Mouse (Mus musculus) forebrain, embryonic 13.5 days (tissue): ENCODE measurements around the gene Inca1. TPM values are rescaled to one million over a fixed set of nuclear protein-coding genes. Genes with fewer than 3 reads are reported as not detected.

ENCODE experiments used
- ATAC-seq: fragments of 200-750 bp; cut with Nextera tagmentation; 2 replicates; pipeline ENCODE4 v1.8.0; 2017
- H3K27ac ChIP-seq: fragments of 300-500 bp; sonication (generic); 2 replicates; pipeline ENCODE4 v1.5.1; 2015; ENCODE audit warnings: inconsistent platforms, mild to moderate bottlenecking, moderate library complexity
- H3K27me3 ChIP-seq: fragments of 300-500 bp; sonication (generic); 2 replicates; pipeline ENCODE4 v1.6.1; 2015; ENCODE audit warnings: mild to moderate bottlenecking, inconsistent platforms
- H3K36me3 ChIP-seq: fragments of 300-500 bp; sonication (generic); 2 replicates; pipeline ENCODE4 v1.6.1; 2015; ENCODE audit warnings: mild to moderate bottlenecking, inconsistent platforms; ENCODE audit not compliant: poor library complexity, severe bottlenecking
- H3K4me1 ChIP-seq: fragments of 300-500 bp; sonication (generic); 2 replicates; pipeline ENCODE4 v1.6.1; 2015; ENCODE audit warnings: inconsistent platforms
- H3K4me2 ChIP-seq: fragments of 300-500 bp; sonication (generic); 2 replicates; pipeline ENCODE4 v1.6.1; 2015; ENCODE audit warnings: inconsistent platforms, mild to moderate bottlenecking, moderate library complexity
- H3K4me3 ChIP-seq: fragments of 300-500 bp; sonication (generic); 2 replicates; pipeline ENCODE4 v1.5.1; 2015; ENCODE audit warnings: mild to moderate bottlenecking, inconsistent platforms
- H3K9ac ChIP-seq: fragments of 300-500 bp; sonication (generic); 2 replicates; pipeline ENCODE4 v1.6.1; 2015; ENCODE audit warnings: mild to moderate bottlenecking, inconsistent platforms
- H3K9me3 ChIP-seq: fragments of 300-500 bp; sonication (generic); replicated peaks from 2 replicates; pipeline ENCODE4 v1.6.1; 2016; ENCODE audit warnings: inconsistent platforms
- whole genome bisulfite sequencing: fragments of 180-500 bp; shearing (Covaris S2); methylation state at CpG from one replicate; pipeline ENCODE4 v1.1.7; 2015; 5-methylcytosine and 5-hydroxymethylcytosine counted together
- polyA plus RNA-seq: library from polyadenylated mRNA; unstranded; fragments of >200 nt; fragmentation: Nextera tagmentation; extraction: Ambion mirVana; gene quantifications from 2 replicates; pipeline ENCODE4 v1.2.1, GENCODE M21; 2015

Inca1 gene
- polyA plus RNA-seq, 1 experiment from 2014 or later, result 0.89 TPM

GRCm38 (mm10) chr11:70679361-70679760 lies 20.6 kb downstream of the Inca1 start:
- Histone ChIP-seq H3K36me3 (peaks cover 78% of the 10 kb centered on the region), H3K4me2 (no peak overlapping the region)
- WGBS, result 96% methylated on average over 8 of the region's 8 CpGs

GRCm38 (mm10) chr11:70678576-70678975 lies 21.4 kb downstream of the Inca1 start:
- no peaks in the 10 kb centered on the region for H3K9me3 ChIP-seq
- no peak overlapping the region for H3K4me2 ChIP-seq
- no peak overlapping the region for H3K27ac ChIP-seq
- H3K27me3 ChIP-seq, result no peaks in the 10 kb centered on the region
- peaks cover 78% of the 10 kb centered on the region for H3K36me3 ChIP-seq
- 88% methylated on average over 2 of the region's 2 CpGs for WGBS
- H3K4me1 ChIP-seq, result peaks cover 15% of the 10 kb centered on the region
- no peak for ATAC-seq
- no peak overlapping the region for H3K4me3 ChIP-seq
- no peak overlapping the region for H3K9ac ChIP-seq

More at GRCm38 (mm10) chr11:70679361-70679760, 20.6 kb downstream of the Inca1 start:
- H3K27me3 ChIP-seq, result no peaks in the 10 kb centered on the region
- no peak overlapping the region for H3K9ac ChIP-seq
- H3K4me1 ChIP-seq, result peaks cover 15% of the 10 kb centered on the region
- H3K9me3 ChIP-seq, result no peaks in the 10 kb centered on the region
- no peak overlapping the region for H3K4me3 ChIP-seq
- H3K27ac ChIP-seq, result no peak overlapping the region
- no peak for ATAC-seq

GRCm38 (mm10) chr11:70678092-70678491 lies 21.9 kb downstream of the Inca1 start:
- no peak for ATAC-seq
- H3K27me3 ChIP-seq, result no peaks in the 10 kb centered on the region
- H3K36me3 ChIP-seq, result peaks cover 75% of the 10 kb centered on the region
- H3K4me2 ChIP-seq, result no peak overlapping the region
- H3K9me3 ChIP-seq, result no peaks in the 10 kb centered on the region
- H3K9ac ChIP-seq, result no peak overlapping the region
- no peak overlapping the region for H3K27ac ChIP-seq
- no peak overlapping the region for H3K4me3 ChIP-seq
- WGBS, result 79% methylated on average over 9 of the region's 9 CpGs
- H3K4me1 ChIP-seq, result peaks cover 15% of the 10 kb centered on the region

- Histone ChIP-seq H3K4me1 (peaks cover 14% of the 10 kb centered on the region), H3K9me3 (no peaks in the 10 kb centered on the region), H3K27ac (no peak overlapping the region), H3K9ac (no peak overlapping the region), H3K36me3 (peaks cover 64% of the 10 kb centered on the region), H3K27me3 (no peaks in the 10 kb centered on the region), H3K4me3 (no peak overlapping the region), H3K4me2 (no peak overlapping the region)
- ATAC-seq, result no peak
- 68% methylated on average over 11 of the region's 11 CpGs for WGBS
Observed at GRCm38 (mm10) chr11:70674501-70674900, 25.5 kb downstream of the Inca1 start.

GRCm38 (mm10) chr11:70674014-70674413 lies 25.9 kb downstream of the Inca1 start:
- Histone ChIP-seq H3K27me3 (no peaks in the 10 kb centered on the region), H3K4me2 (no peak overlapping the region), H3K4me1 (peaks cover 14% of the 10 kb centered on the region), H3K9ac (no peak overlapping the region), H3K9me3 (no peaks in the 10 kb centered on the region), H3K4me3 (no peak overlapping the region), H3K27ac (no peak overlapping the region), H3K36me3 (peaks cover 60% of the 10 kb centered on the region)
- no peak for ATAC-seq
- WGBS, result 48% methylated on average over 6 of the region's 6 CpGs

GRCm38 (mm10) chr11:70671333-70672047 lies 28.5 kb downstream of the Inca1 start:
- H3K27me3 ChIP-seq, result no peaks in the 10 kb centered on the region
- no peaks in the 10 kb centered on the region for H3K9me3 ChIP-seq
- peaks cover 47% of the 10 kb centered on the region for H3K36me3 ChIP-seq
- peaks cover 31% of the 10 kb centered on the region for H3K4me1 ChIP-seq
- ATAC-seq, result no peak
- H3K9ac ChIP-seq, result peak overlapping the region; percentile 87; the same call in 1 of the 2 replicates
- WGBS, result 76% methylated on average over 16 of the region's 16 CpGs
- no peak overlapping the region for H3K4me3 ChIP-seq
- peak overlapping the region; percentile 81 for H3K4me2 ChIP-seq
- no peak overlapping the region for H3K27ac ChIP-seq

GRCm38 (mm10) chr11:70670483-70670882 lies 29.5 kb downstream of the Inca1 start:
- Histone ChIP-seq H3K4me2 (peak overlapping the region; percentile 81), H3K4me1 (peaks cover 31% of the 10 kb centered on the region), H3K9me3 (no peaks in the 10 kb centered on the region), H3K27me3 (no peaks in the 10 kb centered on the region), H3K36me3 (peaks cover 43% of the 10 kb centered on the region), H3K4me3 (peak overlapping the region; percentile 63), H3K9ac (peak overlapping the region; percentile 87), H3K27ac (peak overlapping the region; percentile 97)
- no peak for ATAC-seq
- WGBS, result 28% methylated on average over 14 of the region's 14 CpGs

GRCm38 (mm10) chr11:70669582-70670345 lies 30.2 kb downstream of the Inca1 start:
- H3K4me3 ChIP-seq, result peak overlapping the region; percentile 63
- H3K9ac ChIP-seq, result peak overlapping the region; percentile 87
- ATAC-seq, result peak; percentile 44
- H3K36me3 ChIP-seq, result peaks cover 45% of the 10 kb centered on the region
- peak overlapping the region; percentile 81 for H3K4me2 ChIP-seq
- H3K4me1 ChIP-seq, result peaks cover 31% of the 10 kb centered on the region
- no peaks in the 10 kb centered on the region for H3K9me3 ChIP-seq
- H3K27me3 ChIP-seq, result no peaks in the 10 kb centered on the region
- WGBS, result under 1% methylated on average over 30 of the region's 31 CpGs
- H3K27ac ChIP-seq, result peak overlapping the region; percentile 97

GRCm38 (mm10) chr11:70668771-70669505 lies 31.0 kb downstream of the Inca1 start, which contains the start of gene Spag7:
Gene Spag7 (minus strand): TSS chr11:70669416.
- H3K9me3 ChIP-seq, result no peaks in the 10 kb centered on the region
- H3K4me3 ChIP-seq, result peak within 1 kb of the TSS; percentile 63
- H3K9ac ChIP-seq, result peak within 1 kb of the TSS; percentile 87
- H3K4me1 ChIP-seq, result peaks cover 31% of the 10 kb centered on the region
- H3K27me3 ChIP-seq, result no peaks in the 10 kb centered on the region
- ATAC-seq, result peak; percentile 97
- H3K27ac ChIP-seq, result peak within 1 kb of the TSS; percentile 97
- H3K36me3 ChIP-seq, result peaks cover 45% of the 10 kb centered on the region
- under 1% methylated on average over 44 of the region's 44 CpGs for WGBS
- peak within 1 kb of the TSS; percentile 81 for H3K4me2 ChIP-seq

- peak overlapping the region; percentile 63 for H3K4me3 ChIP-seq
- H3K36me3 ChIP-seq, result peaks cover 46% of the 10 kb centered on the region
- peaks cover 31% of the 10 kb centered on the region for H3K4me1 ChIP-seq
- peak overlapping the region; percentile 81 for H3K27ac ChIP-seq
- H3K9me3 ChIP-seq, result no peaks in the 10 kb centered on the region
- ATAC-seq, result no peak
- H3K4me2 ChIP-seq, result peak overlapping the region; percentile 81
- 1% methylated on average over 15 of the region's 15 CpGs for WGBS
- H3K27me3 ChIP-seq, result no peaks in the 10 kb centered on the region
- H3K9ac ChIP-seq, result peak overlapping the region; percentile 71
Observed at GRCm38 (mm10) chr11:70668335-70668770, 31.6 kb downstream of the Inca1 start.

- Histone ChIP-seq H3K9ac (peak overlapping the region; percentile 71), H3K4me3 (peak overlapping the region; percentile 63), H3K27ac (peak overlapping the region; percentile 81; the same call in 1 of the 2 replicates), H3K27me3 (no peaks in the 10 kb centered on the region), H3K4me1 (peaks cover 31% of the 10 kb centered on the region), H3K36me3 (peaks cover 54% of the 10 kb centered on the region), H3K9me3 (no peaks in the 10 kb centered on the region), H3K4me2 (peak overlapping the region; percentile 81)
- no peak for ATAC-seq
- 75% methylated on average over 14 of the region's 14 CpGs for WGBS
Observed at GRCm38 (mm10) chr11:70667271-70668150, 32.4 kb downstream of the Inca1 start.
